Mouse (Mus musculus) liver, embryonic 14.5 days (tissue): ENCODE data around the gene Hoxb8. TPM values are rescaled to one million over a fixed set of nuclear protein-coding genes. Genes with fewer than 3 reads are reported as not detected.

Source experiments
- ATAC-seq: fragments of 200-750 bp; cut with Nextera tagmentation; 2 replicates; pipeline ENCODE4 v1.8.0; 2017; ENCODE audit warnings: moderate number of reproducible peaks, mild to moderate bottlenecking, moderate library complexity; ENCODE audit not compliant: insufficient read depth
- DNase-seq, 3 experiments: peaks; one replicate each; pipeline ENCODE4 v3.0.0-alpha.2; 2012 to 2013; ENCODE audit warnings: low read depth in 3 of 3, low spot score in 3 of 3
- H3K27ac ChIP-seq: fragments of 300-500 bp; sonication (generic); 2 replicates; pipeline ENCODE4 v1.5.1; 2014; ENCODE audit warnings: moderate library complexity, mild to moderate bottlenecking, control low read depth, inconsistent platforms
- H3K27me3 ChIP-seq: fragments of 300-500 bp; sonication (generic); 2 replicates; pipeline ENCODE4 v1.6.1; 2014; ENCODE audit warnings: mild to moderate bottlenecking, low read length, moderate library complexity; ENCODE audit not compliant: control insufficient read depth, insufficient read depth
- H3K36me3 ChIP-seq: fragments of 300-500 bp; sonication (generic); replicated peaks from 2 replicates; pipeline ENCODE4 v1.6.1; 2014; ENCODE audit warnings: low read depth; ENCODE audit not compliant: control insufficient read depth, insufficient read depth
- H3K4me1 ChIP-seq, 2 experiments: fragments of 200-500 bp in 1 of 2; fragments of 300-500 bp in 1 of 2; sonication (generic) in 1 of 2; replicated peaks; 2 replicates each; pipeline ENCODE4 v1.6.1; 2012 to 2014; ENCODE audit warnings: antibody characterized with exemption in 1 of 2, inconsistent platforms in 1 of 2, low read length in 1 of 2; ENCODE audit not compliant: control insufficient read depth in 2 of 2, insufficient read depth in 2 of 2
- H3K4me2 ChIP-seq: fragments of 300-500 bp; sonication (generic); 2 replicates; pipeline ENCODE4 v1.6.1; 2014; ENCODE audit warnings: low read depth, mild to moderate bottlenecking, control low read depth, moderate library complexity
- H3K4me3 ChIP-seq, 2 experiments: fragments of 200-500 bp in 1 of 2; fragments of 300-500 bp in 1 of 2; sonication (generic) in 1 of 2; 2 replicates each; pipeline ENCODE4 v1.5.1; 2012 to 2014; ENCODE audit warnings: low read depth in 2 of 2, low read length in 2 of 2, mild to moderate bottlenecking in 2 of 2, control low read depth in 1 of 2, inconsistent platforms in 1 of 2, moderate library complexity in 1 of 2; ENCODE audit not compliant: insufficient read depth in 1 of 2
- H3K9ac ChIP-seq: fragments of 300-500 bp; sonication (generic); replicated peaks from 2 replicates; pipeline ENCODE4 v1.6.1; 2014; ENCODE audit warnings: mild to moderate bottlenecking, control low read depth, moderate library complexity
- H3K9me3 ChIP-seq: fragments of 300-500 bp; sonication (generic); 2 replicates; pipeline ENCODE4 v1.6.1; 2016; ENCODE audit warnings: low read length, mixed read lengths; ENCODE audit not compliant: control insufficient read depth
- CTCF ChIP-seq: IDR thresholded peaks from 2 replicates; pipeline ENCODE4 v1.5.1; 2016; ENCODE audit warnings: antibody characterized with exemption, low read depth, control low read depth
- EP300 ChIP-seq: IDR thresholded peaks from 2 replicates; pipeline ENCODE4 v1.6.1; 2016; ENCODE audit warnings: antibody characterized with exemption, low read depth
- WGBS: fragments of 180-500 bp; shearing (Covaris S2); extraction: QIAGEN DNeasy Blood & Tissue Kit; methylation state at CpG from one replicate; pipeline ENCODE4 v1.1.7; 2014; ENCODE audit not compliant: insufficient replicate concordance; 5-methylcytosine and 5-hydroxymethylcytosine counted together
- polyA plus RNA-seq, 2 experiments: library from polyadenylated mRNA; depleted of rRNA in 1 of 2; stranded (reverse) in 1 of 2; unstranded in 1 of 2; fragments of >200 nt; fragmentation: Nextera tagmentation in 1 of 2; extraction: Ambion mirVana in 1 of 2; gene quantifications; 2 replicates each; pipeline versions ENCODE4 v1.2.1 to v1.2.3; 2012 to 2014

The Hoxb8 gene
- polyA plus RNA-seq, 2 experiments, result 0.03 TPM; not detected in 1

DNA sequence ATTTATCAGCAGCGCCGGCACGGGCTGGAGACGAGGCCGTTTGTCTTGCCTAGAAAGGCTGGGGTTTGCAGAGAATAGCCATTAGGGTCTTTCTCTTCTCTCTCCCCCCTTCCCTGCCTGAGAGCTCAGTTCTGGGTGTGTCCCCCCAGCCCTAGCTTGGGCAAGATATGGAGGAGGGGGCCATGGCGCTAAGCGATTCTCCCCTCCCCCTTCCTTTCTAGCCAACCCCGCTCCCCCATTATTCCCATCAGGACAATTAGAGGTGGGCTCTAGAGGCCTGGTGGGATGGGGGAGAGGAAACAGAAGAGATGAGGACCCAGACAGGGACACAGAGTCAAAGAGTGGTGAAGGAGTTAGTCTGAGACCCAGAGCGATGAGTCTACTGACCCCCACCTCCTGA, 5.7 kb downstream of the Hoxb8 start:
- Histone ChIP-seq H3K27ac (no peak overlapping the region), H3K27me3 (peaks cover 99% of the 10 kb centered on the region), H3K4me3 (no peak overlapping the region)

DNA sequence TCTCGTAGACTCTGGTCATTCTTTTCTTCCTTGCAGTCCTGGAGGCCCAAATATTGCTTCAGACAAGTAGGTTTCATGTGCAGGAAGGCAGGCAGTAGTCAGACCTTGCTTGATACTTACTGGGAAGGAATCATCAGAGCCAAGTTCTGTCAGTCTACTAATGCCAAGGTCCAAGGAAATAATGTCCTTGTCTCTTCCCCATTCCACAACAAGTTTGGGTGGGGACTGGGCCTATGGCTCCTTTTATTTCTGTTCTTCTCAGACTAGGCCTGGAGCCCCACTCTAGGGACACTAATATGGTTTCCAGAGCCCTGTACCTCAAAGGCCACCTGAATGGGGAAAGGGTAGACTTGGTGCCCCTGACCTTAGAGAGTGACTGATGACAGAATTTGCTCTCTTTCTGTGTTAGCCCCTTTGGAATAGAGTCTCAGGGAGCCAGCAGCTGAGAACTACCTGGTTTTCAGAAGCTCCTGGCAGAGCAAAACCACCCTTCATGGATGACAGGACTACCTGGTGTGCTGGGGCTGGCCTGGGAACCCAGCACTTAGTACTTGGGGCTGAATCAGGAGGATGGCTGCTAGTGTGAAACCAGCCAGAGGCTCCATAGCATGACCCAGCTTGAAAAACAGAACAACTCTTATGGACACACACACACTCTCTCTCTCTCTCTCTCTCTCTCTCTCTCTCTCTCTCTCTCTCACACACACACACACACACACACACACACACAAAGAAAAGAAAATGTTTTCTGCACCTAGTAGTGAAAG, 6.9 kb downstream of the Hoxb8 start:
- Histone ChIP-seq H3K27ac (no peak overlapping the region), H3K27me3 (peaks cover 99% of the 10 kb centered on the region), H3K36me3 (no peaks in the 10 kb centered on the region), H3K4me1 (no peaks in the 10 kb centered on the region), H3K9me3 (no peaks in the 10 kb centered on the region), H3K4me2 (no peak overlapping the region), H3K9ac (no peak overlapping the region), H3K4me3 (no peak overlapping the region)
- ATAC-seq (no peak), DNase-seq (no peak)
- WGBS, result 10% methylated on average over 1 of the region's 1 CpGs
- TF ChIP-seq EP300 (no peak), CTCF (no peak)

More for the DNA sequence above, 5.7 kb downstream of the Hoxb8 start:
- no peaks in the 10 kb centered on the region for H3K36me3 ChIP-seq
- no peaks in the 10 kb centered on the region for H3K4me1 ChIP-seq
- DNase-seq (no peak), ATAC-seq (no peak)
- H3K9me3 ChIP-seq, result no peaks in the 10 kb centered on the region
- no peak overlapping the region for H3K4me2 ChIP-seq
- 7% methylated on average over 9 of the region's 9 CpGs for WGBS
- H3K9ac ChIP-seq, result no peak overlapping the region
- TF ChIP-seq CTCF (no peak), EP300 (no peak)

DNA sequence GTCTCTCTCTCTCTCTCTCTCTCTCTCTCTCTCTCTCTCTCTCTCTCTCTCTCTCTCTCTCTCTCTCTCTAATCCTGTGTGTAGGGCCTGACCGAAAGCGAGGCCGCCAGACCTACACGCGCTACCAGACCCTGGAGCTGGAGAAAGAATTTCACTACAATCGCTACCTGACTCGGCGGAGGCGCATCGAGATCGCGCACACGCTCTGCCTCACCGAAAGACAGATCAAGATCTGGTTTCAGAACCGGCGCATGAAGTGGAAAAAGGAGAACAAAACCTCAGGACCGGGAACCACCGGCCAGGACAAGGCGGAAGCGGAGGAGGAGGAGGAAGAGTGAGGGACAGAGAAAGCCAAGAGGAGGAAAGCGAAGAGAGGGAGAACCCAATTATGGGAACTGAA, 7.6 kb downstream of the Hoxb8 start:
- ATAC-seq (no peak), DNase-seq (no peak)
- TF ChIP-seq CTCF (no peak), EP300 (no peak)
- 12% methylated on average over 21 of the region's 21 CpGs for WGBS
- Histone ChIP-seq H3K4me3 (no peak overlapping the region), H3K9ac (no peak overlapping the region), H3K4me2 (no peak overlapping the region), H3K27me3 (peaks cover 99% of the 10 kb centered on the region), H3K36me3 (no peaks in the 10 kb centered on the region), H3K4me1 (no peaks in the 10 kb centered on the region), H3K9me3 (no peaks in the 10 kb centered on the region), H3K27ac (no peak overlapping the region)

DNA sequence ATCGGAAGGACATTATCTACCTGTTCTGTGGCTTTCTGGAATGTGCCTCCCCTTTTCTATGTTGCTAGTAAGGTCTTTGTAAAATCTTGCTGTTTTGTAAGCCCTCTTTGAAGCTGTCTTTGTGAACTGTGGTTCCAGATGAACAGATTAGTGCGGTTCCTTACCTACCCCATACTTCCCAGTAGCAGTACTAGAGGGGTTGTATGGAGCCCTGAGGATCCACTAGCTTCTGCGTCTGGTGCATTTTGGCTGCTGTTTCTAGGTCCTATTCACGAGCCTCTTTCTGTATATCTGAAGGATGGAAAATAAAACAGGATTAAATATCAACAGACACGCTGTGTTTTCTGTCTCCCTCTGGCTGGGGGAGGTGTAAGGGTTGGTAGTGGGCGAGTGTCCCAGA, 8.1 kb downstream of the Hoxb8 start:
- DNase-seq, result no peak
- Histone ChIP-seq H3K27ac (no peak overlapping the region), H3K4me3 (no peak overlapping the region), H3K27me3 (peaks cover 99% of the 10 kb centered on the region), H3K4me2 (no peak overlapping the region), H3K36me3 (no peaks in the 10 kb centered on the region), H3K9me3 (no peaks in the 10 kb centered on the region), H3K9ac (no peak overlapping the region), H3K4me1 (no peaks in the 10 kb centered on the region)
- TF ChIP-seq CTCF, result no peak
- TF ChIP-seq EP300, result no peak
- 32% methylated on average over 6 of the region's 6 CpGs for WGBS
- ATAC-seq, result no peak

DNA sequence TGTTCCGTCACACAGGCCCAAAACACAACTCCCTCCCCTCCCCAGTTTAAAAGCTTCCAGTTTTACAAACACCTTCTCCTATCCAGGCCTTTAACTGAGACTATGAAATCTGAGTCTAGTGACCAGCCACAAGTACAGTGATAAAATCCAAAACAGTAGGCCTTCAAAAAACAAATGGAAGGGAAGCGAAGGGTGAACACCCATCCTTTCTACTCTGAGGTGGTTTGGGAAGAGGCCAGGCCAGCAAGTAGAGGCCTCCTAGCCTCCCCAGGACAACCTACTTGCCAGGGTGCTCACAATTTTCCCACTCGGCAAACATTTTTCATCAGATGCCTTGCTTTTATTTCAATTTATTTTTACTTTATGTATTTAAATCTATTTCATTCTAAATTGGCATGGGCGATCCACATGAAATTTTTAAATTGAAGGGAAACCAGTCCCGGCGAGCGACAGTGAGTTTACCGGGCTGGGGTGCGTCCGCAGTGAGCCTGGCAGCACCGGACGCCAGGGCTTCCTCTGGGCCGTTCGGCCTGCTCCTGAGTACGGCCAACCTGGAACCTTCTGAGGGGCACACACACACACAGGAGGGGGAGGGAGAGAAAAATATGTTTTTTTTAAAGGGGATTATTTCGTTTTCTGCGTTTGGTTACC, 9.1 kb downstream of the Hoxb8 start:
- H3K4me3 ChIP-seq, result no peak overlapping the region
- no peak overlapping the region for H3K27ac ChIP-seq
- H3K4me2 ChIP-seq, result no peak overlapping the region
- H3K9ac ChIP-seq, result no peak overlapping the region
- H3K9me3 ChIP-seq, result no peaks in the 10 kb centered on the region
- ATAC-seq (no peak), DNase-seq (no peak)
- WGBS, result 24% methylated on average over 17 of the region's 17 CpGs
- peaks cover 99% of the 10 kb centered on the region for H3K27me3 ChIP-seq
- H3K36me3 ChIP-seq, result no peaks in the 10 kb centered on the region
- TF ChIP-seq CTCF (no peak), EP300 (no peak)
- no peaks in the 10 kb centered on the region for H3K4me1 ChIP-seq
